Mouse (Mus musculus) erythroid progenitor cell, adult 5-6 weeks (primary cell): Measurements from ENCODE around the gene Dpp4. TPM values are rescaled to one million over a fixed set of nuclear protein-coding genes. Genes with fewer than 3 reads are reported as not detected.
A peak's percentile ranks its signal among the peaks of the same experiment; 100 is the strongest.

Experiments
- ATAC-seq: replicated peaks from 2 replicates; pipeline ENCODE4 v1.8.0; 2016; ENCODE audit warnings: moderate number of reproducible peaks, mild to moderate bottlenecking, moderate TSS enrichment, inconsistent platforms; ENCODE audit not compliant: poor library complexity, low FRiP score, severe bottlenecking
- total RNA-seq, 2 experiments: library from RNA; stranded (forward) in 1 of 2; stranded (reverse) in 1 of 2; fragments of 150-400 nt in 1 of 2; fragments of 186-747, 209-891 nt in 1 of 2; gene quantifications; 2 replicates each; pipeline versions ENCODE4 v1.2.3 to v1.2.4; 2015 to 2017; ENCODE audit warnings: low replicate concordance in 2 of 2

Dpp4 gene
- total RNA-seq (2015; ENCODE audit: low replicate concordance) (8.3 and 12.2 TPM in 2 replicates), total RNA-seq (2017; ENCODE audit: low replicate concordance) (1.7 and 3.5 TPM in 2 replicates)

DNA sequence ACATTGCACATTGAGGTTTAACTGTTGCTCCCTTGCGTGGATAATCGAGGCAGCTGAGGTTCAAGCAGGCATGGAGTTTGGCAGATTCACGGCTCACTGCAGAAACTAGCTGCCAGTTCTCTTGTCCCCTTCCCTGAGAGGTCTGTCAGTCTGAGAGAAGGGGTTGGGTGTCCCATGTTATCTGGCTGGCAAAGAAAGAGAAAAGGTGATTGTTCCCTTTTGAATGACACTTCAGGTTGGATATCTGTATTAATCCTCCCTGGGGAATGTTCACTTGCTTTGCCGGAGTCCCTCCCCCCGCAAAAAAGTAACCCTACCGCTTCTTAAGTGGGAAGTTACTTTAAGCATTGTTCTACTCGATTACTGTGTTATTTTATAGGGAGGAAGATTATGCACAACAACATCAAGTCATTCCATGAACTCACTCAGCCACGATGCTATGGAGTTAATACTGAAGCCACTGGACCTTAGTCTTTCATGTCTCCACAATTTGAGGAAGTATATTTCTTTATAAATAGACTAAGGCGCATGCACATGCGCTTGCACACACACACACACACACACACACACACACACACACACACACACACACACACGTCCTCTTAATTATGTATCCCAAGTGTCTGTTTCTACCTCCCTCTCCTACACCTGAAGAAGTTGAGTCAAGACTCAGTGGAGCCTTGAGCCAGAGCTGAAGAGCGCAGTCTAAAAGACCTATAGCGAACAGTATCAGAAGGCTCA, at the start of gene Dpp4:
TSS of gene Dpp4 (minus strand) at position 151 of the 741 bp plus-strand sequence.
- no peak for ATAC-seq

GRCm38 (mm10) chr2:62460815-62461450, 48.9 kb upstream of the Dpp4 start:
- ATAC-seq = no peak

GRCm38 (mm10) chr2:62460231-62460710, 48.2 kb upstream of the Dpp4 start:
- ATAC-seq = no peak

- ATAC-seq = no peak
These were observed 47.5 kb upstream of the Dpp4 start for GRCm38 (mm10) chr2:62459241-62460174.

DNA sequence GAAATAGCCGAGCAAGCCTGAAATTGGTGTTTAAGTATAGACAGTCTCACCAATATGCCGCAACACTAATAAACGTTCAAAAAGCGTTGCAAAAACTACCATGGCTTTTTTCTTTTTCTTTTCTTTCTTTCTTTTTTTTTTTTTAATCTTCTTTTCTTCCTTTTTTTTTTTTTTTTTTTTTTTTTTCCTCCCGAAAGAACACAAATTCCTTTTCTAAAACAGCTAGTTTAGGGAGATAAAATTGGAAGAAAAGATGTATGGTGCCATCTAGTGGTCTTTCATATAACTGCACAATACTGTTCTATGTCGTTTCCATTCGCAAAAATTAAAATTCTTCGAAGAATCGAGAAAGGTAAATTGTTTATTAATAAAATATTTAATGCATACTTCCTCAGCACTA, 46.0 kb upstream of the Dpp4 start:
- no peak for ATAC-seq

GRCm38 (mm10) chr2:62454991-62455390, 43.0 kb upstream of the Dpp4 start:
- no peak for ATAC-seq

DNA sequence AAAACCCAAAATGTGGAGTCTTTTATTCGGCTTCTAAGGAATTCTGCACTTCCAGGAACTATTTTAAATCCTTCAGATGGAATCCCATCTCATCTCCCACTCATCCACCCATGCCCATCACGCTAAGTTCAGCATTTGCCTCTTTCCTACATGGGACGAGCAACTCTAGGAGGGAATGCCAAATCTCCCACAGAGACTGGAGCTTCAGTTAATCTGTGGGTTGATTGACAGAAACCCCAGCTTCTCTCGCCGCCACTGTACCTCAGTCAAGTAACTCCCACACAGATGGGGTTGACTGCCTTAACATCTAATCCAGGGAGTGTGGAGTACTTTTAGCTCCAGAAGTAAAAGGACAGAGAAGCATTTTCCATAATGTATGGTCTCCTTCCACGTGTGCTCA, 42.0 kb upstream of the Dpp4 start:
- ATAC-seq = no peak

DNA sequence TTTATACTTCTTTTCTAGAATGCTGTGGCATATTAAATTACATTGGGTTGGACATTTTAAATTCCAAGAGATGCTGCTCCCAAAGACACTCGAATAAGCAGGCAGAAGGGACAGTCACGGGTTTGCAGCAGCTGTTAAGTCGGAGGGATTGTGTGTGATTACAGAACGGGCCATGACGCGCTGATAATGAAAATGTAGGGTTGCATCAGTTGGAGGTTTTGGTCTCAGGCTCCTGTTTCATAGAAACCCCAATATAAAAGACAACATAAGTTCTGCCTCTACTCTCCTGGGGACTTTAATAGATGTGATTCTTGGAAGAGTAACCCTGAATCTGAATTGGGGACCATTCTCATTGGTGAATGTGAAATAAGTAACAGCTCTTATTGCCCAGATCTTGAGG, 38.3 kb upstream of the Dpp4 start:
- ATAC-seq = no peak

- no peak for ATAC-seq
These were observed 37.8 kb upstream of the Dpp4 start for GRCm38 (mm10) chr2:62449692-62450346.

GRCm38 (mm10) chr2:62440802-62441544, 28.9 kb upstream of the Dpp4 start:
- peak; percentile 100 for ATAC-seq

GRCm38 (mm10) chr2:62440083-62440482, 28.1 kb upstream of the Dpp4 start:
- ATAC-seq = no peak

GRCm38 (mm10) chr2:62431245-62431795, 19.3 kb upstream of the Dpp4 start:
- no peak for ATAC-seq

GRCm38 (mm10) chr2:62425941-62426340, 13.9 kb upstream of the Dpp4 start:
- ATAC-seq = no peak

- no peak for ATAC-seq
These were observed 11.3 kb upstream of the Dpp4 start for GRCm38 (mm10) chr2:62423343-62423776.

GRCm38 (mm10) chr2:62422515-62423342, 10.7 kb upstream of the Dpp4 start:
- ATAC-seq = no peak

- ATAC-seq = no peak
These were observed 9.2 kb upstream of the Dpp4 start for GRCm38 (mm10) chr2:62421229-62421628.

- no peak for ATAC-seq
These were observed 8.0 kb upstream of the Dpp4 start for GRCm38 (mm10) chr2:62420045-62420444.

- no peak for ATAC-seq
These were observed 5.2 kb upstream of the Dpp4 start for GRCm38 (mm10) chr2:62417233-62417632.
